Mouse (Mus musculus) CD4-positive, CD25-positive, alpha-beta regulatory T cell, adult 2 months (primary cell): ENCODE measurements around the gene Hoxa13.

Experiments used
- DNase-seq: peaks from one replicate; pipeline ENCODE4 v3.0.0-alpha.2; 2012; ENCODE audit warnings: low read depth, low spot score

Hoxa13 gene

DNA sequence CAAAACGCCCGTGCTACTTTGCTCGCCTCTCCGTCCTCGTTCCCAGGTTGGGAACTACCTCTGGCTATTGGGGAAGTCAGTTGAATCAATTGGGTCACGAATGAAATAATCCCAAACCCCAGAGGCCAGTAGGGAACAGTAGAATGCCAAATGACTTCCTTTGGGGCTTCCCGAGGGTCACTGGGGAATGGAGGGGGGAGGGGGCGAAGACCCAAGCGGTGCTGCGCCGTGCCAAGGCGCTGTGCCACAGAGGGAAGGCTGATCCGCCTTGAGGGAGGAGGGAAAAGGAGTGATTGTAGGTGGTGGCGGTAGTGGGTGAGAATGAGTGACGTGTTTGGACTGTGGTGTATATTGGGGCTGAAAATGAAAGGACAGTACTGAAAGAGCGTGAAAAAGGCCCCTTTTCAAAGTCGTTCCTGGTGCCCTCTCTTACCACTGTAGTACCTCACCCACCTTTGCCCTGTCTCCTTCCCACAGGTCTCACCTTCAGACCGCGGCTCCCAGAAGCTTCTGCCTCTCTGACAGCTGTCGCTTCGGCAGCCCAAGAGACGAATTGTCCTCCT is 48.0 kb downstream of the Hoxa13 start:
- no peak for DNase-seq

DNA sequence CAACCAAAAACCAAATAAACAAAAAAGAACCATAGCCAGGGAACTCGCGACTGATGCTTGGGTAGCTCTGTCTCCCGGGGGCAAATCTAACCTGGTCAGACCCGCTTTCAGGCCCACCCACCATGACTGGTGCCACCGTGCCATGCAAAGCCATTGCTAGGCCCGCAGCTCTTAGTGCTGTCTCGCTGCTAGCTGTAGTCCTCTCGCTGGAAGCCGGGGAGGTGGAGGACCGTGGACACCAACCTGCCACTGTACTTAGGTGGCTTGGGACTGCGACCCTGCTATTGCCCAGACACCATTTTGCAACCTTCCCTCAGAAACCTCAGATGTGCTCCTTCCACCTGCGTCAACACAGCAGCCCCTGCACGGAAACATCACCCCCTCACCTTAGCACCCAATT is 48.7 kb downstream of the Hoxa13 start:
- peak; percentile 38 for DNase-seq

GRCm38 (mm10) chr6:52211170-52211935 is 49.3 kb downstream of the Hoxa13 start:
- DNase-seq, result peak; percentile 86

DNA sequence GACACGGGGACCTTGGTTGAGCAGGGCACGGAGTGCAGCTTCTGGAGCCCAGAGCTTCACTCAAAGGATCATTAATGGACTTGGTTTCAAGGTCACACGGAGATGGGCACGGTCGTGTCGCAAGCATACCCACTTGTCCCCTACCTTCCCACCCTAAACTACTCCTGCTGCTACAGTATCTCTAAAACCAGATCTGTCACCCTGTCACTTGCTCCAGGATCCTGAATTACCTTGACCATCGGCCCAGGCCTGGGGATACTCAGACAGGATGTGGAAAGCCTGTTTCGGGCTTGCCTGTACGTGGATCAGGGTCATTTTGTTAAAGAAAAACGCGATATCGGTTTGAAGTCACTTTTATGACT is 51.0 kb downstream of the Hoxa13 start:
- DNase-seq, result no peak

DNA sequence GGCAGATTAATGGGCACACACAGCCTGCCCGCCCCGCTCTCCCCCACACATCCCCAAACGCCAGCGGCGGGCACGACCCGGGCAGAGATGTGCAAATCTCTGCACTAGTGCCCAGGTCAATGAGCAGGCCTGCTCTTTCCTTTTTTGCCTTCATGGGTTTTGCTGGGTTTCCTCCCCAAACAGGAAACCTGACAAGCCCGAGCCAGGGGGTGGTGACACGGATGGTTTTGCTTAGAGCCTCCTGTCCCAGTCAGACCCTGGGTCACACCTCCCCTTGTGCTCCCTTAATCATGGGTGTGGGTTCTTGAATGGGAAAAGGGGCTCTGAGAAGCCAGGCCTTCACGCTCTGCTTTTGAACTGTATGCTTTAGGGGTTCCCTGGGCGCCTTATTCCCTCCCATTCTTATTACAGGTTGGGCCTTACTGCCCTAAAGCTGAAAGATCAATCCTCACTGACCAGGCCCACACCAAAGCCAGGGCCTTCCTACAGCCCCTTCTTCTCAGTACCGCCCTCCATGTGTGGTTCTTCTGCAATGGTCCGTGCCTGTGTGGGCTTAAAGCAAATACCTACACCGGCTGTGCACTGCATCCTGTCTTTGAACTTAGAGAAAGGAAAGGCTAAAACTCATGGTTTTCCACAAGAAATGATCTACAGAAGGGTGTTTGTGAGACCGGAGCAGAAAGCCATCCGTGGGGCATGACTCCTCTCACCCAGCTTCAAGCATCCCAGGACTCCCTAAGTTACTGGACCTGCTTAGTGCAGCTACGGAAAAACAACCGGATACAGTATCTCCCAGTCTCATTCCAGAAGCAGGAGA is 51.6 kb downstream of the Hoxa13 start:
- no peak for DNase-seq

DNA sequence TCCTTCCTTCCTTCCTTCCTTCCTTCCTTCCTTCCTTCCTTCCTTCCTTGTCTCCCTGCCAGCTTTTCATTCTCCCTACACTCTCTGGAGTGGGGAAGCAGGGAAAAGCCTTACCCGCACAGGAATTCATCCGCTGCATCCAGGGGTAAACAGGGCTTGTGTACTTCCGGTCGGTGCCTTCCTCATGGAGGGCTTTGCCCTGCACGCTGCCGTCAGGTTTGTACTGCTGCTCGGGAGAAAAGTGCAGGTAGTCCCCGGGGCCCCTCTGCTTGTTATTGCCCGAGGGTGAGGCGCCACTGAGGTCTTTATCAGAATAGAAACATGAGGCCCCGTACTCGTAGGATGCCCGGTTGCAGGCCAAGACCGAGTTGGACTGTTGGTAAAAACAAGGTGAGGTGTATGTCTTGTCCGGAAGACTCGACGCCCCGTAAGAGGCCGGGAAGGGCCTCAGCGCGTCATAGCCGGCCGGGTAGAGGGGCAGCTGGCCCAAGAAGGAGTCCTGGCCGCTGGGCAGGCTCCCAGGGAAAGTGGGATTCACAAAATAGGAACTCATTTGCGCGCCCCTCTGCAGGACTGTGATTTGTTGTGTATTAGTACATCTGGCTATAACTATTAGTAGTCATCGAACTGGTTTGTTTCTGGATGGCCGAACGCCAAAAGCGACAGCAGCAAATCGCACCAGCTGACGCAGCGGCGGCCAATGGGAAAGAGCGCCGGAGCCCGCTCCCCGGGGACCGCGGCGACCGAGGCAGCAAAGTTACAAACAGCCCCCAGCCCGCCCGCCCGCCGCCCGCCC is 52.4 kb downstream of the Hoxa13 start, which contains the start of gene Hoxa6:
Hoxa6 (minus strand) TSS at position 651 of the 796 bp plus-strand sequence.
- DNase-seq, result no peak
